Mouse (Mus musculus): ENCODE data around the gene Pde3a.

DNA sequence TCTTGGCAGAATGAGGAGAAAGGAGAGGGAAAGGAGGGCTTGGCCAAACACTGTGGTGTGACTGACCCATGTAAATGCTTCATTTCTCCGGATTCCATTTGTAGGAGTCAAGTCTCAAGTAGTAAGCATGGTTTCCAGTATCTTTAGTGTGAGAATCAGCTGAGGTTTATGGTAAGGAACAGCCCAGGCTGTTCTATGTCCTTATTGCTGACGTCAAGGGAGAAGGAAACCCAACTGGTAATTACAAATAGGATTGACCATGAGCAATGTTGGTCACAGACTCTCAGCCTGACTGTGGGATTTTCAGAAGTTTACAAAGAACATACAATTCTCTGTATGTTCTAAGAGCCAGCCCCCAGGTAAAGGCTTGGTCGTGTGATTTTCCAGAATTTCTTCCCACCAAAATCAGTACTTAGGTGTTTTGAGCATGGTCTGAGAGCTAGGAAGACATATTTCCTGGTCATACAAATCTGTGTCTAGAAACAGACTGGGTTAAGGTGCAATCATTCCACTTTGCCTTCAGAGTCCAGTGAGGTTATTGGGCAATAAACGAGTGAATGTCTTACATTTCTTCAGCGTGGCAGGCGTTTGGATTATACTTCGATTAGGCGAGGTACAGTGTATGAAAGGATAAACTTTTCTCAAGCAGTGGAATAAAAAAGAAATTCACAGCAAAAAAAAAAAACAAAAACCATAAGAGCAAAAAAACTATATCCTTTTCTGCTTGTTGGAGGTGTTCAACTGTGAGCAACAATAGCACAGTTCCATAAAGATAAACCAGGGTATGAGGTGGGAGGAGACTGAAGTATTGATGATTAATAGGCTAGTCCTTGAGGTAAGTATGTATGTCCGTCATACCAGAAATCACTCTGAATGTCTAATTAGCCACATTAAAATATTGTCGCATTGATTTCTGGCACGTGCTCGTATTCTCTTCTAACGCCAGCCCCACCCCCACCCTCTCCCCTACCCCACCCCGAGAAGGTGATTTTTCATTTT lies 53.0 kb downstream of the Pde3a start:
- TF ChIP-seq CTCF (IDR thresholded peaks at IDR 0.05; ENCODE audit: low read depth) (no peak), EP300 (optimal IDR thresholded peaks at IDR 0.05) (no peak)

Measured in stomach, postnatal 0 days (tissue).